Mouse (Mus musculus) liver, adult 2 months (tissue): ENCODE measurements around the gene Aldh1a1. TPM values are rescaled to one million over a fixed set of nuclear protein-coding genes. Genes with fewer than 3 reads are reported as not detected.
A peak's percentile ranks its signal among the peaks of the same experiment; 100 is the strongest.

Experiments
- DNase-seq: peaks from one replicate; pipeline ENCODE4 v3.0.0-alpha.2; 2011; ENCODE audit warnings: low read depth, low spot score; ENCODE audit errors: extremely low read depth
- H3K27ac ChIP-seq: fragments of 200-500 bp; replicated peaks from 2 replicates; pipeline ENCODE4 v1.5.1; 2012; ENCODE audit warnings: low read depth, mild to moderate bottlenecking, control low read depth, inconsistent platforms, low read length; ENCODE audit not compliant: insufficient read depth
- H3K27me3 ChIP-seq: fragments of 200-500 bp; 2 replicates; pipeline ENCODE4 v1.6.1; 2012; ENCODE audit warnings: mild to moderate bottlenecking, moderate library complexity, low read length, inconsistent platforms; ENCODE audit not compliant: control insufficient read depth, insufficient read depth
- H3K36me3 ChIP-seq: fragments of 200-500 bp; 2 replicates; pipeline ENCODE4 v1.6.1; 2012; ENCODE audit warnings: low read length, inconsistent platforms; ENCODE audit not compliant: control insufficient read depth, insufficient read depth
- H3K4me1 ChIP-seq: fragments of 200-500 bp; 2 replicates; pipeline ENCODE4 v1.6.1; 2011; ENCODE audit warnings: low read length; ENCODE audit not compliant: control insufficient read depth, insufficient read depth
- H3K4me3 ChIP-seq: fragments of 200-500 bp; 2 replicates; pipeline ENCODE4 v1.5.1; 2011; ENCODE audit warnings: low read depth, mild to moderate bottlenecking, control low read depth, low read length, moderate library complexity; ENCODE audit not compliant: insufficient read depth
- H3K79me2 ChIP-seq: fragments of 200-500 bp; 2 replicates; pipeline ENCODE4 v1.6.1; 2012; ENCODE audit warnings: inconsistent platforms, mild to moderate bottlenecking, low read length, moderate library complexity; ENCODE audit not compliant: control insufficient read depth, insufficient read depth
- H3K9ac ChIP-seq: fragments of 200-500 bp; 2 replicates; pipeline ENCODE4 v1.6.1; 2012; ENCODE audit warnings: low read depth, mild to moderate bottlenecking, control low read depth, inconsistent platforms, low read length
- CTCF ChIP-seq: fragments of 200-500 bp; IDR thresholded peaks from 2 replicates; pipeline ENCODE4 v1.5.1; 2011; ENCODE audit warnings: low read depth, low read length, control low read depth
- POLR2A ChIP-seq: fragments of 200-500 bp; IDR thresholded peaks from 2 replicates; pipeline ENCODE4 v1.6.1; 2011; ENCODE audit warnings: low read length, control low read depth; ENCODE audit not compliant: insufficient read depth; ENCODE audit errors: extremely low read depth
- WGBS: fragments of 180-500 bp; shearing (Covaris S2); methylation state at CpG from one replicate; pipeline ENCODE4 v1.1.7; 2018; 5-methylcytosine and 5-hydroxymethylcytosine counted together
- polyA plus RNA-seq: library from polyadenylated mRNA; depleted of rRNA; stranded (reverse); fragments of >200 nt; gene quantifications from 2 replicates; pipeline ENCODE4 v1.2.3, GENCODE M21; 2012; rRNA removed
- total RNA-seq: library from RNA; depleted of rRNA; stranded (reverse); fragments of >200 nt; gene quantifications from 2 replicates; pipeline ENCODE4 v1.2.3, GENCODE M21; 2014; rRNA removed

Aldh1a1 gene
- total and polyA plus RNA-seq, 2 experiments, result 277 to 885 TPM

DNA sequence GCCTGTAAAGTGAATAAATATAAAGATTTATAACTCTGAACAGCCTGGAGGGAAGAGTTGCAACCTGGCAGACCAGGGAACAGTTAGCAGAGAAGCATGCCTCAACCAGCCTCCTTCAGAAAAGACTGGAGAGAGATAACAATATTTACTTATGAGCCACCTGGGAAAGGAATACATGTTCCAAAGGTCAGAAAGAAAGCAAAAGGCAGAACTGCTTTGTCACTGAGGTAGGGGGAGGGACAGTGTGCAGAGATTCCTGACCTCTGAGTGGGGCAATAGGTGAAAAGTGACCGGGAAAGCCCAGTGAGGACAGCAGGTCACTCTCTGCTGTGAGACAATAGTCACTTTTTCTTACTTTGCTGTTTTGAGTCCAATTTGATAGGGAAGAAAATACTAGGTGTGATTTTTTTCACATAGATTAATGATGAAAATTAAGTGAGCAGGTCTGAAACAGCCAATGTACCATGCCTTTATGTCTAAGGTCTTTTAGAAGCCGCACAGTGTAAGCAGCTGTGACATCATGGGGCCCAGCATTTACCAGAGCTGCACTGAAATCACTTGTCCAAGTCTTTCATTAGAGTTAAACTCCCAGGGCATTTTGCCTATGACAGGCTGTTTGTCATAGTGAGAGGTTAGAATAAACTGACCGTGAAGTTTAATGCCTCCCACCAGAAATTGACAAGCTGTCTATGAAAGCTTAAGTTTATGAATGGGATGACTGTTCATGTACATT, 161.8 kb downstream of the Aldh1a1 start:
- H3K4me3 ChIP-seq, result no peak overlapping the region
- no peak overlapping the region for H3K9ac ChIP-seq
- H3K27me3 ChIP-seq, result no peaks in the 10 kb centered on the region
- TF ChIP-seq CTCF (no peak), POLR2A (no peak)
- peak overlapping the region; percentile 93 for H3K27ac ChIP-seq
- DNase-seq, result peak; percentile 99
- peaks cover 13% of the 10 kb centered on the region for H3K4me1 ChIP-seq
- H3K79me2 ChIP-seq, result no peaks in the 10 kb centered on the region
- WGBS, result 29% methylated on average over 3 of the region's 3 CpGs
- no peaks in the 10 kb centered on the region for H3K36me3 ChIP-seq

DNA sequence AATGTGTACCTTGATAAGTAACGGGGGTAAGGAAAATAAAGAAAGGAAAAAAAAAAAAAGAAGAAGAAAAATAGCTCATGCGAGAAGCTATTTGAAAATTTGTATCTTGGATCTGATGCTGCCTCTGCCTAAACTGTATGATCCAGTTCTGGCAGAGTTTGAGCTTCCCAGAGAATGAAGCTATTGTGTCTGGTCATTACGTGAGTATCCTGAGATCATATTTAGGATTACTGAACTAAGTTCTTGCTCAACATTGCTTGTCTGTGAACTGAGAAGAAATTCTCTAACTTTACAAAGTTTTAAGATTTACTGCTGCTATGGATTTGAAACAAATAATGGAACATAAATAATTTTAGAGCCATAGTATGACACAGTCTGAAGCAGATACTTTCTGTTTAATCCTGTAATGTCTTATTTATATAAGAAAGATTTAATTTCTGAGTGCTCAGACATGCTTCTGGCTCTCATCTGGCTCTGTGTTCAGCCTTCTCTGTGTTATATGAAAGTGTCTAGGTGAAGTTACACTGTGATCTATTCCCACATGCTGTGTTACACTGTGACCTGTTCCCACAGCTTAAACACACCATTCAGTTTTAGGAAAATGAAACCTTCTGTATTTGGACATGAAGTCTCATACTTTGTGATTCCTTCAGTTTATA, 185.3 kb downstream of the Aldh1a1 start:
- no peak for TF ChIP-seq CTCF
- Histone ChIP-seq H3K27ac (no peak overlapping the region), H3K27me3 (no peaks in the 10 kb centered on the region), H3K36me3 (no peaks in the 10 kb centered on the region), H3K4me3 (no peak overlapping the region), H3K9ac (no peak overlapping the region), H3K4me1 (no peaks in the 10 kb centered on the region), H3K79me2 (no peaks in the 10 kb centered on the region)
- 83% methylated on average over 3 of the region's 3 CpGs for WGBS
- DNase-seq, result no peak

Other genes starting within 250 kb of the Aldh1a1 start
- 3.6 and 4.1 TPM in 2 replicates for gene Anxa1, start 101.8 kb upstream of the Aldh1a1 start, total RNA-seq
- 0.65 and 1.0 TPM in 2 replicates for gene Anxa1, start 101.8 kb upstream of the Aldh1a1 start, polyA plus RNA-seq
- 182 and 198 TPM in 2 replicates for gene Aldh1a7, start 234.8 kb downstream of the Aldh1a1 start, total RNA-seq
- 67.2 and 83.4 TPM in 2 replicates for gene Aldh1a7, start 234.8 kb downstream of the Aldh1a1 start, polyA plus RNA-seq